Mouse (Mus musculus): ENCODE results near the gene Nrd1.
A peak's percentile ranks its signal among the peaks of the same experiment; 100 is the strongest.

Gene Nrd1

GRCm38 (mm10) chr4:108999999-109000950 is at the start of gene Nrd1:
TSS of gene Nrd1 (plus strand) at chr4:109000655.
- peak; percentile 99 for DNase-seq

DNA sequence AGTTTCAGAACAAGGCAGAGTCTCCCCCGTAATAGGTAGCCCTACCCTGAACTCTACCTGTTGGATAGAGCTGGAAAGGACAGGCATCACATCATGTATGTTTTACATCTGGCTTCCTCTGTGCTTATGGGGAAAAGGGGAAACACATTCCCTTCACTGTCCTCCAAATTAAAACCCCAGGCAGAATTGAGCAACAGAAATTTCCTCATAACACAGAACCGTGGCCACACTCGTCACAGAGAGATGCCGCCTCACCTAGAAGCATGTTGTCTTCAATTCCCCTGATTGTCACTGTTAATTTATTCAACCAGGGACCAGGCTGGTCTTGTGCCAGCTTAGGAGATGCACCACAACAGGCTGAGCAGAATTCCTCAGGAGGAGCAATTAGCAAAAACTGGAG is 48.8 kb upstream of the Nrd1 start:
- no peak for DNase-seq

DNA sequence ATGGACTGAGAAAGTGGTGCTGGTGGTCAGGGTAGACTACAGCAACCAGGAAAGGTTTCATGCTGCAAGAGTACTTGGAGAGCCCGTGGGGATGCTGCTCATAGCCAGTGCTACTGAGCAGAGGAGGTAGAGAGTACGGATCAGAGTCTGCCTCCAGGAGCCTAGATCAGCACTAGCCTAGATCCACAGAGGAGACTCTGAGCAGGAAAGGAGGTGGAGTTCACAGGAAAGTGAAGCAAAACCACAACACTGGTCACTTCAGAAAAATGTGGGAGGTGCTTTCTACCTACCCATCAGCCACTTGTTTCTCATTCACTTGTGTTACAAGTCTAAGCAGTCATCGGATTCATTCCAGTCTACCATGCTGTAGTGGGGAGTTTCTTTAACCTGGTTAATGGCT is 40.8 kb upstream of the Nrd1 start:
- DNase-seq, result no peak

DNA sequence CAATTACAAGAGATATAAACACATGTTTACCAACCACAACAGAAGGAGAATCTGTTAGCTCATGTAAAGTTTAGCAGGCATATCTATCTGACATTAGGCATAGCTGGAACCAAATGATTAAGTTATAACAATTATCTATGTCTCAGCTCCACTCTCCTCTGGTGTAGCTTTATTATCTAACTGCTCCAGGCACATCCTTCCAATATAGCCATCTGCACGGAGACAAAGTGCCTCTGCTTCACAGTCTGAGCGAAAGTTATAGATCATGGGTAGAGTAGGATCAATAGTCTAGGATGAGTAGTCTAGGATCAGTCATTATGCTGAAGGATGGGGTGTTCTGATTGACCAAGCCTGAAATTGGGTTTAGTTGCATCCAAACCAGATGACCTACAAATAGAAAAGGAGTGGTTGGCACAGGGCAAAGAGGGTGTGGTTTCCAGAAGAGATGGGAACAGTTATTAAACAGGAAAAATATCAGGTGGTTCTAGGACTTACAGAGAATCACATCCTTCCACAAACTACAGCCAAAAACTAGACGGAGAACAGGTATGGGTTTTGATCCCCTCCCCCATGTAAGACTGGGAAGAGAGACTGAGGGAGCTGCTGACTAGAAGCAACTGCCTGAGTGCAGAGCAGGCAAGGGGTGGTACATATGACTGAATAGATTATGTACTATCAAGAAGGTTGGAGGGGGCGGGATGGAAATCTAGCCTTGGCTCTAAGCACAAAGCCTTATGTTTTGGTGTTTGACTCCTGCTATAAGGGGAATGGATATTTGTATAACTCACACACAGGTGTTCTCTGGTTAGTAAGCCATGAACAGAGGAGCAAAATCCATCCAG is 39.6 kb upstream of the Nrd1 start:
- no peak for DNase-seq

GRCm38 (mm10) chr4:108963017-108963416 is 37.4 kb upstream of the Nrd1 start:
- DNase-seq, result no peak

DNA sequence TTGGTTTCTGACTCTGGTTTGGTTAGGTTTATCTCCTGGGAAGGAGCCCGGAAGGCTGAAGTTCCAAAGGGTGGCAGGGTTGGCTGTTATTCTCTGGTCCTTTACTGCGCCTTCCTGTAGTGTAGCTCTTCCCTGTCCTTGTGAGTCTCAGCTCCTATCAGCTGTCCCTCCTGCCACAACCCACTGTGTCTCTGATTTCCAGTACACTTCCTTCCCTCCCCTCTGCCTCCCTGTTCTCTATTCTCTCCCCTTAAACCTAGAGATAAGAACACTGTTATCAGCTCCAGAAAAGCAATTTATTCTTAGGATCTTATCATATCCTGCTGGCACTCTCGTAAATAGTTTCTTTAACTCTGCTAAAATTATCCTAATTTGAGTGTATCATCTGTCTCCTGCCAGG is 30.9 kb upstream of the Nrd1 start:
- DNase-seq, result no peak

DNA sequence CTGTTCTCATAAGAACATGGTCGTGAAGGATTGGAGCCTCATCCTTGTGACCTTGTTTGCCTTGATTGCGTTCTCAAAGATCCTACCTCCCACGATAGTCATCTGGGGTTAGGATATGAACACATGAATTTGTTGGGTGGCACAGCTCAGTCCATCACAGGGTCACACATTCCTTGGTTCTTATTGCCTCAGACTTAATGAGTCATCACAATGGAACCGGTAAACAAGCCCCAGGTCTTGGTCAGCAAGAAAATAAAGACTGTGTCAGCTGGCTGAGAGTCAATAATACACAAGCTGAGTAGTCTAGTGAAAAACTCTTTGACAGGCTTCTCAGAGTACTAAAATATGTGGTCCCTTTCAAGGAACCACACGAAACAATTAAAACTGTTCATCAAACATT is 29.4 kb upstream of the Nrd1 start:
- DNase-seq, result no peak

DNA sequence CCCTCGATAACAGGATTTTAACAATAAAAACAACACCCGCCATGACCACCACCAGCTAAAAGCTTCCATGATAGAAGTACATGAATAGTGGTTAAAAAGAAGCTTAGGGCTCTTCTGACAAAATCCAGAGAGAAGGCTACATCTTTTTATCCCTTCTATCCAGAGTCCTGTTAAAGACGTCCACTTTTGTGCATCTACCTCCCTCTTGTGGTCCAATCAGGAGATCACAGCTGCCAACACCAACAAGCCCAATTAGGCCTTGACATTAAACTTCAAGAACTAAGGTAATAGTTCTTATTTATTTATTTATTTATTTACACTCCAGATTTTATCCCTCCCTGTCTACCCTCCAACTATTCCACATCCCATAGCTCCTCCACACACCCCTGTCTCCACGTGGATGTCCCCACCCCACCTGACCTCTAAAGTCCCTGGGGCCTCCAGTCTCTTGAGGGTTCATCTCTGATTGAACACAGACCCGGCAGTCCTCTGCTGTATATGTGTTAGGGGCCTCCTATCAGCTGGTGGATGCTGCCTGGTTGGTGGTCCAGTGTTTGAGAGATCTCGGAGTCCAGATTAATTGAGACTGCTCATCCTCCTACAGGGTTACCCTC is 23.9 kb upstream of the Nrd1 start:
- DNase-seq, result peak; percentile 34

- DNase-seq, result no peak
Observed at GRCm38 (mm10) chr4:108986833-108987472, 13.5 kb upstream of the Nrd1 start.

- DNase-seq, result no peak
Observed at GRCm38 (mm10) chr4:108987473-108987842, 13.0 kb upstream of the Nrd1 start.

DNA sequence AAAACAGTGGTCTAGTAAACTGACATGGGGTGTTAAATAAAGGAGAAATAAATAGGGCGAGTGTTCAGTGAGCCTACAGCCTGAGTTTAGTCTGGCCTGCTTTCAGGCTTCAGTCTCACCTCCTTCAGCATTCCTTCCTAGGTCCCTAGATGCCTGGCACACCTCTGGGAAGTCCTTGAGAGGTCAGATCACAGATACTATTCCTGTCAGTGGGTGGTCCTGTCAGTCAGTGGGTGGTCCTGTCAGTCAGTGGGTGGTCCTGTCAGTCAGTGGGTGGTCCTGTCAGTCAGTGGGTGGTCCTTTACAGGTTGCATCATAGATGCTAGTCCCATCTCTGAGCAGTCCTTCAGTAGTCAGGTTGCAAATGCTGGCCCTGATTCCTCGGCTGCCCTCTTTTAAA is 11.0 kb upstream of the Nrd1 start:
- no peak for DNase-seq

GRCm38 (mm10) chr4:108990032-108990431 is 10.4 kb upstream of the Nrd1 start:
- no peak for DNase-seq

- DNase-seq, result no peak
Observed at GRCm38 (mm10) chr4:108990571-108990970, 9.9 kb upstream of the Nrd1 start.

DNA sequence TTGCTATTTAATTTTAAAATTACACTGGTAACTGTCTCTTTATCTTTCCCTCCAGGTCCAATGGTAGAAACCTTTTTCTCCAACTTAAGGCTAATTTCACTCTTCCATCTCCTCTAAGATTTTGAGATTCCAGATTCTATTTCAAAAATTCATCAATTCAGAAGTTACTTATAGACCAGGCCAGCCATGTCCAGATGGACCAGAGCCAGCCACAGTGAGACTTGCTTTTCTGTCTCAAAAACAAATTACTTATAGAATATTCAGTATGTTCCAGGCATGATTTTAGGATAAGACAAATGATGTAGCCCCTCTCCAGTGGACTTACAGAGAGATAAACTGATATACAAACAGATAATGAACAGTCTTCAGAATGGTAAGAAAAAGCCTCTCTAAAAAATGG is 8.6 kb upstream of the Nrd1 start:
- no peak for DNase-seq

- no peak for DNase-seq
Observed at GRCm38 (mm10) chr4:108992978-108993377, 7.5 kb upstream of the Nrd1 start.

DNA sequence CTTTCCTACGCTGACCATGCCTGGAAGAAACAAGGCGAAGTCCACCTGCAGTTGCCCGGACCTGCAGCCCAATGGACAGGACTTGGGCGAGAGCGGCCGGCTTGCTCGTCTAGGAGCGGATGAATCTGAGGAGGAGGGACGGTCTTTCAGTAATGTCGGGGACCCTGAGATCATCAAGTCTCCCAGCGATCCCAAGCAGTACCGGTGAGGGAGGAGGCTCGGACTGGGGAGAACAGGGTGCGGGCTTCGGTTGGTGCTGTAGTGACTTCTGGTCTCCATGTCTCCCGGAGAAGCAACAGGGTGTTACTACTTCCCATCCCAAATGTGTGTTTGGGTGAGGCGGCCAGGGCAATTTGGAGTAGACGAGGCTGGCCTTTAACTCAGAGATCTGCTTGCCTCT is 506 bp downstream of the Nrd1 start:
- DNase-seq, result no peak

- DNase-seq, result no peak
Observed at GRCm38 (mm10) chr4:109008046-109008445, 7.6 kb downstream of the Nrd1 start.

- DNase-seq, result no peak
Observed at GRCm38 (mm10) chr4:109014091-109014490, 13.6 kb downstream of the Nrd1 start.

- DNase-seq, result peak; percentile 20
Observed at GRCm38 (mm10) chr4:109017441-109017840, 17.0 kb downstream of the Nrd1 start.

- no peak for DNase-seq
Observed at GRCm38 (mm10) chr4:109019301-109019700, 18.8 kb downstream of the Nrd1 start.

- DNase-seq, result no peak
Observed at GRCm38 (mm10) chr4:109021976-109022375, 21.5 kb downstream of the Nrd1 start.

- DNase-seq, result no peak
Observed at GRCm38 (mm10) chr4:109025061-109025460, 24.6 kb downstream of the Nrd1 start.

DNA sequence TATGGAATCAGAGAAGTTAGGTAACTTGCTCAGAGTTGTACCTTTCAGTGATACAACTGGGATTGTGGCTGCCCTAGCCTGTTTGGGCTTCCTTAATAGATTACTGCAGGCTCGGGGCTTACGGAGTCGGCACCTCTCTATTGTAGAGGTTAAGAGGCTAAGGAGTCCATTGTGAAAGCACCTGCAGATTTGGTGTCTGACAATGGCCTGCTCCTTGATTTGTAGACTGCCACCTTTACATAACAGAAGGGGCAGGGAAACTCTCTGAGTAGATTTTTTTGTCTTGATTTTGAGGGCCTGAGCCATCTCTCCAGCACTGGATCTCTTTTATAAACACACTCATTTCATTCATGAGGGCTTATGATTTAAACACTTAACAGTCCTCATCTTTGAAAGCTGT is 26.1 kb downstream of the Nrd1 start:
- no peak for DNase-seq
